Mouse (Mus musculus) MEL (cell line): ENCODE measurements around the gene Pef1.

Experiments
- CHD1 ChIP-seq: IDR thresholded peaks from 2 replicates; pipeline ENCODE4 v1.6.1; 2012; ENCODE audit warnings: low read depth, mild to moderate bottlenecking, inconsistent platforms, low read length, improper control_type of control experiment
- CHD2 ChIP-seq: IDR thresholded peaks from 2 replicates; pipeline ENCODE4 v1.6.1; 2011; ENCODE audit warnings: low read length, improper control_type of control experiment
- CTCF ChIP-seq, 3 experiments: IDR thresholded peaks in 2 of 3; conservative IDR thresholded peaks in 1 of 3; 2 replicates each; pipeline ENCODE4 v1.5.1; 2011 to 2012; ENCODE audit warnings: low read length in 3 of 3, low read depth in 2 of 3, mild to moderate bottlenecking in 2 of 3, improper control_type of control experiment in 1 of 3, inconsistent platforms in 1 of 3, mixed read lengths in 1 of 3, moderate library complexity in 1 of 3; ENCODE audit not compliant: control insufficient read depth in 1 of 3, insufficient read depth in 1 of 3, poor library complexity in 1 of 3, severe bottlenecking in 1 of 3
- ELF1 ChIP-seq: IDR thresholded peaks from 2 replicates; pipeline ENCODE4 v1.6.1; 2014; ENCODE audit warnings: low read depth, mild to moderate bottlenecking, inconsistent platforms, low read length, improper control_type of control experiment, moderate library complexity
- EP300 ChIP-seq, 2 experiments: IDR thresholded peaks; 2 replicates each; pipeline ENCODE4 v1.6.1; 2011; ENCODE audit warnings: improper control_type of control experiment in 2 of 2, low read length in 2 of 2, low read depth in 1 of 2, mild to moderate bottlenecking in 1 of 2
- MAX ChIP-seq: IDR thresholded peaks from 2 replicates; pipeline ENCODE4 v1.6.1; 2011; ENCODE audit warnings: low read length, improper control_type of control experiment
- MAZ ChIP-seq: IDR thresholded peaks from 2 replicates; pipeline ENCODE4 v1.6.1; 2012; ENCODE audit warnings: low read depth, mild to moderate bottlenecking, inconsistent platforms, low read length, improper control_type of control experiment
- MXI1 ChIP-seq: IDR thresholded peaks from 2 replicates; pipeline ENCODE4 v1.6.1; 2011; ENCODE audit warnings: mild to moderate bottlenecking, low read depth, low read length, improper control_type of control experiment
- MYC ChIP-seq: IDR thresholded peaks from 2 replicates; pipeline ENCODE4 v1.6.1; 2011; ENCODE audit warnings: low read depth, mild to moderate bottlenecking, low read length, improper control_type of control experiment, moderate library complexity
- POLR2A ChIP-seq, 2 experiments: IDR thresholded peaks; 2 replicates each; pipeline ENCODE4 v1.6.1; 2011 to 2012; ENCODE audit warnings: low read length in 2 of 2, mild to moderate bottlenecking in 2 of 2, control low read depth in 1 of 2, improper control_type of control experiment in 1 of 2, low read depth in 1 of 2, moderate library complexity in 1 of 2; ENCODE audit not compliant: control insufficient read depth in 1 of 2, insufficient read depth in 1 of 2, poor library complexity in 1 of 2
- USF1 ChIP-seq: IDR thresholded peaks from 2 replicates; pipeline ENCODE4 v1.6.1; 2014; ENCODE audit warnings: low read depth, mild to moderate bottlenecking, inconsistent platforms, low read length, improper control_type of control experiment, moderate library complexity
- ZC3H11A ChIP-seq: IDR thresholded peaks from 2 replicates; pipeline ENCODE4 v1.6.1; 2012; ENCODE audit warnings: low read depth, mild to moderate bottlenecking, inconsistent platforms, low read length, improper control_type of control experiment

DNA sequence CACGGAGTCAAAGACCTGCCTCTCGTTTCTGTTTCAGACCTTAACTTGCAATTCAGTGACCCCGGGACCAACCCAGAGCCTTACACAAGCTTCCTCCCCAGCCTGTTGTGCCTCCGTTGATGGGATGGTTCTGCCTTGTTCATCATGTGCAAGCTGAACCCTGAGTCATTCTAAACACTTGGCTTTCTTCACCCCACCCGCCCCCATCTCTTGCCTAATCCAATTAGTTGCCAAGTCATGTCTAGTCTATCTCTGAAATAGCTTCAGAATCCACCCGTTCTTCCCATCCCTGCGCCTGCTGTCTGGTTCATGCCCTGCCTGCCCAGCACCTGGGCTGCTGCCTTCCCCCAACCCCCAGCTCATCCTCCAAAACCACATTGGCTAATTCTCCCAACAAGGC, 9.9 kb downstream of the Pef1 start:
- no peak for TF ChIP-seq POLR2A (IDR thresholded peaks at IDR 0.05; ENCODE audit: control insufficient read depth in 1 of 2, insufficient read depth in 1 of 2, low read depth in 1 of 2, low read length in 2 of 2, poor library complexity in 1 of 2)
- TF ChIP-seq USF1 = no peak
- no peak for TF ChIP-seq MAX
- TF ChIP-seq CTCF (IDR thresholded peaks at IDR 0.05 in 2 of 3, conservative IDR thresholded peaks at IDR 0.05 in 1 of 3; ENCODE audit: control insufficient read depth in 1 of 3, insufficient read depth in 1 of 3, low read depth in 2 of 3, low read length in 3 of 3, poor library complexity in 1 of 3, severe bottlenecking in 1 of 3) = no peak
- no peak for TF ChIP-seq MXI1
- no peak for TF ChIP-seq ZC3H11A
- no peak for TF ChIP-seq MAZ
- no peak for TF ChIP-seq ELF1
- TF ChIP-seq EP300 (IDR thresholded peaks at IDR 0.05; ENCODE audit: low read depth in 1 of 2, low read length in 2 of 2) = no peak
- TF ChIP-seq CHD2 = no peak
- no peak for TF ChIP-seq MYC
- no peak for TF ChIP-seq CHD1
